Mouse (Mus musculus) cortical plate, adult 2 months (tissue): ENCODE data around the gene Olfr981.

Experiments
- CTCF ChIP-seq: fragments of 200-500 bp; IDR thresholded peaks from 2 replicates; pipeline ENCODE4 v1.5.1; 2011; ENCODE audit warnings: mild to moderate bottlenecking, control low read depth, low read length; ENCODE audit not compliant: insufficient read depth; ENCODE audit errors: extremely low read depth
- POLR2A ChIP-seq: fragments of 200-500 bp; IDR thresholded peaks from 2 replicates; pipeline ENCODE4 v1.6.1; 2011; ENCODE audit warnings: mild to moderate bottlenecking, low read length, control low read depth; ENCODE audit not compliant: insufficient read depth; ENCODE audit errors: extremely low read depth

DNA sequence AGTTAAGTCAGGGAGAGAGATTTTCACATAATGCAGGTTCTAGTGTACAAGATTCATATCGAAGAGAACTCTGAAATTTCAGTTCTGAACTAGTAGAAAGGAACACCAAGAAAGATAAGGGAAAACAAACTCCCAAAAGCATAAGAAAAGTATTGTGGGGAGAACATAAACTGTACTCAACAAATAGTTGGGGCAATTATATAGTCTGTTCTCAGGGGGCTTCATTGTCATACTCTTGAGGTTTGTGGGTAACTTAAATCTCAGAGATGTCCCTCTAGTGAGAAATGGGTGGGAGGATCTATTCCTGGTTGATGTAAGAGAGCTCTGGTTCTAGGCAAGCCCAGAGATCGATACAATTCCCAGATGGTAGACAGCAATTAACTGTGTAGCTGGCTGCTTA, 52.3 kb downstream of the Olfr981 start, which contains the start of gene Olfr982:
- TF ChIP-seq CTCF: no peak
- TF ChIP-seq POLR2A: no peak
